8 mouse cellular contexts compared by ENCODE assay signal in the genomic region with DNA sequence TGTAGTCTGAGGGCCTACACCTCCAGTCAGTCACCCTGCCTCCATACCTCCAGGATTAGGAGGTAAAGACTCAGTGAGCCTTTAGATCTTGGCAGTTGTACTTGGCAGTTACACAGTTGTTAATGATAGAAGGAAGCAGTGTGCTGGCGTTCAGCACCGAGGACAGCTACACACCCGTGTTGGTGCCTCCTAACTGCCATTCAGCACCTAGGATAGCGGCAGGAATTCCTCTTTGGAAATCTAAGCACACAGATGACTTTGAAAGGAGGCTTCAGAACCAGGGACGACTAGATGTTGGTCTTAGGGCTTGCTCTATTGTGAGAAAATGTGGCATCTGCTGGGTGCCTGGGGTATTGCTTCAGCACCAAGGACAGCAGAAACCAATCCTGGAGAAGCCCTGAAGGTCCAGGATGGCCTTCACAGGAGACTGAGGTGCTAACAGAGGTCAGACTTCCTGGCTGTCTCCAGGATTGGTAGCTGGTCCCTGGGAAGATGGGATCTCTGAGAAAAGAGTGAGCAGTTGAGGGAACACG. TPM values are rescaled to one million over a fixed set of nuclear protein-coding genes. Genes with fewer than 3 reads are reported as not detected.
DNase-seq lines count a peak whose midpoint lies in the region; ATAC-seq lines count a peak whose summit lies in the region.

No protein-coding gene starts in this region.

- intact Hi-C loops in gastrocnemius, postnatal 14 days (cut with DNase I; ENCODE audit: low total_unique reads) = no loop called here

- H3K27me3 ChIP-seq in midbrain, embryonic 11.5 days (ENCODE audit: control insufficient read depth, insufficient read depth, low read length) = no peaks in the 10 kb centered on the region
- no peaks in the 10 kb centered on the region for H3K27me3 ChIP-seq in midbrain, embryonic 13.5 days

- WGBS in midbrain, embryonic 11.5 days = 16% methylated on average over 6 of the region's 6 CpGs
- WGBS in midbrain, embryonic 13.5 days = 20% methylated on average over 6 of the region's 6 CpGs

- DNase-seq in midbrain, embryonic 11.5 days (ENCODE audit: low spot score, missing footprints) = peak; percentile 90
- DNase-seq in adrenal gland, adult 2 months = peak; percentile 59
- DNase-seq in gastrocnemius, postnatal 14 days = peak; percentile 64
- peak; percentile 92 for DNase-seq in kidney, postnatal 10 days
- DNase-seq in mesoderm, embryonic 11.5 days (ENCODE audit: low read depth, low spot score) = peak; percentile 91
- DNase-seq in urinary bladder, postnatal 25 days (ENCODE audit: low spot score) = peak; percentile 60
- no peak for DNase-seq in layer of hippocampus, adult 9-10 months (ENCODE audit: low spot score)

- H3K9ac ChIP-seq in midbrain, embryonic 11.5 days (ENCODE audit: low read length) = no peak overlapping the region
- H3K9ac ChIP-seq in midbrain, embryonic 13.5 days (replicated peaks) = no peak overlapping the region; the same call in 1 of the 2 replicates

- H3K36me3 ChIP-seq in midbrain, embryonic 11.5 days (ENCODE audit: control insufficient read depth, insufficient read depth, low read length) = peaks cover 10% of the 10 kb centered on the region; the same call in 1 of the 2 replicates
- H3K36me3 ChIP-seq in midbrain, embryonic 13.5 days = peaks cover 93% of the 10 kb centered on the region

- H3K4me2 ChIP-seq in midbrain, embryonic 11.5 days = no peak overlapping the region
- H3K4me2 ChIP-seq in midbrain, embryonic 13.5 days (replicated peaks) = no peak overlapping the region

- no peak for ATAC-seq in midbrain, embryonic 11.5 days (ENCODE audit: low FRiP score)
- ATAC-seq in midbrain, embryonic 13.5 days = no peak

- H3K4me3 ChIP-seq in midbrain, embryonic 11.5 days (ENCODE audit: low read depth, low read length) = no peak overlapping the region
- H3K4me3 ChIP-seq in midbrain, embryonic 13.5 days (replicated peaks) = no peak overlapping the region

- H3K9me3 ChIP-seq in midbrain, embryonic 11.5 days (ENCODE audit: control insufficient read depth, low read length) = no peaks in the 10 kb centered on the region
- H3K9me3 ChIP-seq in midbrain, embryonic 13.5 days = no peaks in the 10 kb centered on the region

- no peak overlapping the region for H3K27ac ChIP-seq in midbrain, embryonic 11.5 days (ENCODE audit: low read depth, low read length)
- no peak overlapping the region for H3K27ac ChIP-seq in midbrain, embryonic 13.5 days

- no peaks in the 10 kb centered on the region for H3K4me1 ChIP-seq in midbrain, embryonic 11.5 days (ENCODE audit: control insufficient read depth, insufficient read depth, low read length)
- no peaks in the 10 kb centered on the region for H3K4me1 ChIP-seq in midbrain, embryonic 13.5 days (replicated peaks)

RNA-seq across cellular contexts. Expression of gene Zfp473, which starts 19.3 kb away (rescaled TPM):
- 2.7 and 4.3 TPM in 2 replicates for polyA plus RNA-seq in midbrain, embryonic 11.5 days (2014; fragmentation: Nextera tagmentation; extraction: Ambion mirVana)
- 1.2 and 1.4 TPM in 2 replicates for polyA plus RNA-seq in midbrain, embryonic 13.5 days (2015; fragmentation: Nextera tagmentation; extraction: Ambion mirVana)
- total RNA-seq in adrenal gland, adult 2 months (2021) = under 1 TPM; 0.41 to 0.43 TPM
- 0.01 and 0.07 TPM in 2 replicates for polyA plus RNA-seq in adrenal gland, adult 2 months (2012; rRNA removed)
- total RNA-seq in gastrocnemius, postnatal 14 days (2021) = under 1 TPM in 1 of 2 experiments, not detected in 1; 0.16 TPM

RNA-seq across cellular contexts. Expression of gene Vrk3, which starts 21.9 kb away (rescaled TPM):
- polyA plus RNA-seq in midbrain, embryonic 11.5 days (2014; fragmentation: Nextera tagmentation; extraction: Ambion mirVana) = 41.7 and 43.4 TPM in 2 replicates
- polyA plus RNA-seq in midbrain, embryonic 13.5 days (2015; fragmentation: Nextera tagmentation; extraction: Ambion mirVana) = 33.9 and 35.2 TPM in 2 replicates
- total RNA-seq in adrenal gland, adult 2 months (2021) = 10 to 100 TPM; 49.2 to 61.1 TPM
- 44.1 and 48.4 TPM in 2 replicates for polyA plus RNA-seq in adrenal gland, adult 2 months (2012; rRNA removed)
- total RNA-seq in gastrocnemius, postnatal 14 days (2021) = 10 to 100 TPM; 14.5 to 16.2 TPM

RNA-seq across cellular contexts. Expression of gene Nup62, which starts 45.8 kb away (rescaled TPM):
- polyA plus RNA-seq in midbrain, embryonic 11.5 days (2014; fragmentation: Nextera tagmentation; extraction: Ambion mirVana) = 60.2 and 64.1 TPM in 2 replicates
- polyA plus RNA-seq in midbrain, embryonic 13.5 days (2015; fragmentation: Nextera tagmentation; extraction: Ambion mirVana) = 55.7 and 61.3 TPM in 2 replicates
- 10 to 100 TPM; 33.2 to 54.7 TPM for total RNA-seq in adrenal gland, adult 2 months (2021)
- polyA plus RNA-seq in adrenal gland, adult 2 months (2012; rRNA removed) = 83.6 and 92.2 TPM in 2 replicates
- 10 to 100 TPM; 21.2 to 28.1 TPM for total RNA-seq in gastrocnemius, postnatal 14 days (2021)

RNA-seq across cellular contexts. Expression of gene Il4i1, which starts 46.1 kb away (rescaled TPM):
- 0.84 and 1.2 TPM in 2 replicates for polyA plus RNA-seq in midbrain, embryonic 11.5 days (2014; fragmentation: Nextera tagmentation; extraction: Ambion mirVana)
- 2.0 and 2.1 TPM in 2 replicates for polyA plus RNA-seq in midbrain, embryonic 13.5 days (2015; fragmentation: Nextera tagmentation; extraction: Ambion mirVana)
- 1 to 10 TPM; 1.6 to 1.8 TPM for total RNA-seq in adrenal gland, adult 2 months (2021)
- polyA plus RNA-seq in adrenal gland, adult 2 months (2012; rRNA removed) = 2.6 and 3.0 TPM in 2 replicates
- 1 to 10 TPM; 2.3 to 2.6 TPM for total RNA-seq in gastrocnemius, postnatal 14 days (2021)

RNA-seq across cellular contexts. Expression of gene Atf5, which starts 46.3 kb away (rescaled TPM):
- polyA plus RNA-seq in midbrain, embryonic 11.5 days (2014; fragmentation: Nextera tagmentation; extraction: Ambion mirVana) = 2.8 and 3.3 TPM in 2 replicates
- 3.8 and 5.4 TPM in 2 replicates for polyA plus RNA-seq in midbrain, embryonic 13.5 days (2015; fragmentation: Nextera tagmentation; extraction: Ambion mirVana)
- 100 to 1,000 TPM; 136 to 166 TPM for total RNA-seq in adrenal gland, adult 2 months (2021)
- polyA plus RNA-seq in adrenal gland, adult 2 months (2012; rRNA removed) = 494 and 666 TPM in 2 replicates
- 10 to 100 TPM; 54.5 to 62.2 TPM for total RNA-seq in gastrocnemius, postnatal 14 days (2021)
